Mouse (Mus musculus): Measurements from ENCODE around the gene Fam120b. TPM values are rescaled to one million over a fixed set of nuclear protein-coding genes. Genes with fewer than 3 reads are reported as not detected.
A peak's percentile ranks its signal among the peaks of the same experiment; 100 is the strongest.

The Fam120b gene
- polyA plus RNA-seq, 1 experiment = 33.8 TPM

DNA sequence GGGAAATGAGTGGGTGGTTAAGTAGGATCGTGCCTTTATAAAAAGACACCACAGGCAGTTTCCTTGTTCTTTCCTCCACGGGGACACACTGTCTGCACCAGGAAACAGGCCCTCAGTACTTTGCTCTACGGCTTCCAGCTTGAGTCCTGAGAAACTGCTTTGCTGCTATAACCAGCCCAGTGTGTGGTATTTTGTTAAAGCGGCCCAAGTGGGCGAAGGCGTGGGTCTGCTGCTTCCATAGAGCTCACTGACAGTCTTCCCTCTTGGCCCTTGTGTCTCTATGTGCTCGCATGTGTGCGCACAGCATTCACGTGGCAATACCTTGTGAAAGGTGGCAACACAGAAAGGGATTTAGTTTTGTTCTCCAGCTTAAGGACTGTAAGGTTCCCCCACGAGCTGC lies 13.3 kb downstream of the Fam120b start:
- Histone ChIP-seq H3K4me3 (replicated peaks; ENCODE audit: insufficient read depth, low read depth, low read length) (no peak overlapping the region), H3K27ac (ENCODE audit: insufficient read depth, low read length) (0 out of 2 replicates have a peak overlapping the region, but pooled peaks have one; percentile 21), H3K27me3 (ENCODE audit: control insufficient read depth, insufficient read depth, low read length) (no peaks in the 10 kb centered on the region), H3K4me1 (ENCODE audit: control insufficient read depth, insufficient read depth, low read length) (no peaks in the 10 kb centered on the region)
- no peak for DNase-seq
- WGBS = 91% methylated on average over 10 of the region's 10 CpGs
- TF ChIP-seq POLR2A (IDR thresholded peaks at IDR 0.05; ENCODE audit: borderline replicate concordance, insufficient read depth, low read length) (no peak), CTCF (IDR thresholded peaks at IDR 0.05; ENCODE audit: borderline replicate concordance, insufficient read depth, low read depth, low read length) (no peak)

DNA sequence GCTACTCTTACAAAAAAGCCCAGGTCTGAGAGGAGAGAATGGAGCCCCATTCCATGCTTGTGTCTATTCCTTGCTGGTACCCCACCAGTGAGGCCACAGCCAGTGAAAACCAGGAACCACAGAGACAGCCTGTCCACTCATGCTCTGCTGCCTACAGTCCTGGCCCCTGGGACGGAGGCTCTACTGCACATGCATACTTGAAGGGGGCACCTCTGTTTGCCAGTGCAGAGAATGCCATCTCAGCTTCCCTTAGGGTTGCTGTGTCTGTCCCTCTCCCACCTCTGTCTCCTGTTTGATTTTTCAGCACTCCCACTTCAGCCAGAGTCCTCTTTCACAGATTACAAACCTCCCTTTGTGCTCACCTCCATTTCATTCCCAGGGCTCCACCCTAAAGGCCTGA lies 14.9 kb downstream of the Fam120b start:
- H3K27ac ChIP-seq (ENCODE audit: insufficient read depth, low read length) = no peak overlapping the region
- no peak for DNase-seq
- no peaks in the 10 kb centered on the region for H3K27me3 ChIP-seq (ENCODE audit: control insufficient read depth, insufficient read depth, low read length)
- no peaks in the 10 kb centered on the region for H3K4me1 ChIP-seq (ENCODE audit: control insufficient read depth, insufficient read depth, low read length)
- no peak overlapping the region for H3K4me3 ChIP-seq (replicated peaks; ENCODE audit: insufficient read depth, low read depth, low read length)
- TF ChIP-seq POLR2A (IDR thresholded peaks at IDR 0.05; ENCODE audit: borderline replicate concordance, insufficient read depth, low read length) = no peak
- no peak for TF ChIP-seq CTCF (IDR thresholded peaks at IDR 0.05; ENCODE audit: borderline replicate concordance, insufficient read depth, low read depth, low read length)
- 100% methylated on average over 1 of the region's 1 CpGs for WGBS

DNA sequence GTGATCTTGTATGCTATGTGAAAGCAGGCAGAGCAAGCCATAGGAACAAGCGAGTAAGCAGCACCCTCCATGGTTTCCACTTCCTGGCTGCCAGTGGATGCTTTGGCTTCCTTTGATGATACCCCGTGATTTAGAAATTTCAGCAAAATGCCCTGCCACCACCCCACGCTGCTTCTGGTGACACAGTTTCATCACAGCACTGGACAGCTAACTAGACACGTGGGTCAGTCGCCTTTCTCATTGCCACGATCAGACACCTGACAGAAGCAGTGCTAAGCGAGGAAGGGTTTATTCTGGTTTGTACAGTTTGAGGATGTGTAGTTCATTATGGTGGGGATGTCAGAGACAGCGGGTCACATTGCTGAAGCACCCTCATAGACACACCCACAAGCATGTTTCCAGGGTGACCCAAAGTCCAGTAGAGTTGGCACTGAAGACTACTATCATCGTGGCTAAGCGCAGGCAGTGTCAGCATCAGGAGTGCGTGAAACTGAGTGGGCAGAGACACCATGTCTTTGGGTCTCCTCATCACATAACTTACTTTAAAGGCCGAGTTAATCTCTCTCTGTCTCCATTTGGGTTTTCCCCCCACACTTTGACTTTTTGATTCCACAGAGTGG lies 20.7 kb downstream of the Fam120b start:
- WGBS = 92% methylated on average over 12 of the region's 12 CpGs
- H3K27me3 ChIP-seq (ENCODE audit: control insufficient read depth, insufficient read depth, low read length) = no peaks in the 10 kb centered on the region
- no peaks in the 10 kb centered on the region for H3K4me1 ChIP-seq (ENCODE audit: control insufficient read depth, insufficient read depth, low read length)
- TF ChIP-seq CTCF (IDR thresholded peaks at IDR 0.05; ENCODE audit: borderline replicate concordance, insufficient read depth, low read depth, low read length) (no peak), POLR2A (IDR thresholded peaks at IDR 0.05; ENCODE audit: borderline replicate concordance, insufficient read depth, low read length) (no peak)
- no peak for DNase-seq
- no peak overlapping the region for H3K4me3 ChIP-seq (replicated peaks; ENCODE audit: insufficient read depth, low read depth, low read length)
- no peak overlapping the region for H3K27ac ChIP-seq (ENCODE audit: insufficient read depth, low read length)

DNA sequence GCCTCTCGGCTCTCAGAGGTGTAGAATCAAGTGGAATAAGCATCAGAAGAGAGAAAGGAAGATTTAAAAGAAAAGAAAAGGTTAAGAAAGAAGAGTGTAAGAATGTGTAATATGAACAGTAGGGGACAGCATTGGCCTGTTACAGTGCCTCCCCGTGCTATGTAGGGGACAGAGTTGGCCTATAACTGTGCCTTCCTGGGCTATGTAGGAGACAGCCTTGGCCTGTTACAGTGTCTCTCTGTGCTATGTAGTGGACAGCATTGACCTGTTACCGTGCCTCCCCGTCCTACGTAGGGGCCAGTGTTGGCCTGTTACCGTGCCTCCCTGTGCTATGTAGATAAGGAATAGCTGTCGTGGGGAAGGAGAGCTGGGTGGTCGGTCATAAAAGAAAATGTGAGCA lies 23.5 kb downstream of the Fam120b start:
- peak; percentile 6; the same call in 1 of the 2 replicates for TF ChIP-seq CTCF (IDR thresholded peaks at IDR 0.05; ENCODE audit: borderline replicate concordance, insufficient read depth, low read depth, low read length)
- no peak for TF ChIP-seq POLR2A (IDR thresholded peaks at IDR 0.05; ENCODE audit: borderline replicate concordance, insufficient read depth, low read length)
- WGBS = 90% methylated on average over 8 of the region's 8 CpGs
- H3K4me1 ChIP-seq (ENCODE audit: control insufficient read depth, insufficient read depth, low read length) = no peaks in the 10 kb centered on the region

DNA sequence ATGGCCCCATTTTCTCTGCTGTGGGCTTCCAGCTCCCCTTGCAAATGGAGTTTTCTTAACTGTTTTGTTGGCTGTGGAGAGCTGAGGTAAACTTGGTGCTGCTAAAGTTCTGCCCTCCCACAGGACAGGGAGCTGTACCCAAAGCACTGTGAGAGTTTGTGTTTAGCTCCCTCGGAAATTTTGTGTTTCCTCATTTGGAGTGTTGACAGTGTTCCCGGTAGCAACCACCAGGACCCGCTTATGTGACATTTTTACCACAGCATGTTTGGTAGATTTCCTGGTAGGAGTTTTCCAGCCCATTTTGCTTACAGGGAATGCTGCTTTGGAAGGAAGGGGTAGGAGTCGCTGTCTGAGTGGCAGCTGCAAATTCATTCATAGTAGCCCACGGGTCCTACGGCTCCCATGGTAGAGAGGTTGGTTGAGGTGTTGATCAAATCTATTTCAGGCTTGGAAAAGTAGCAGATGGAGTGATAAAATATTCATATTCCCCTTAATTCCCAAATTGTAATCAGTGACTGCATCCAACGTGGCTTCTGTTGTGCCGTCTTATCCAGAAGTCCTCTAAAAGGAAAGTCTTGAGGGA lies 24.1 kb downstream of the Fam120b start:
- 88% methylated on average over 8 of the region's 8 CpGs for WGBS
- no peaks in the 10 kb centered on the region for H3K4me1 ChIP-seq (ENCODE audit: control insufficient read depth, insufficient read depth, low read length)
- H3K4me3 ChIP-seq (replicated peaks; ENCODE audit: insufficient read depth, low read depth, low read length) = no peak overlapping the region
- TF ChIP-seq CTCF (IDR thresholded peaks at IDR 0.05; ENCODE audit: borderline replicate concordance, insufficient read depth, low read depth, low read length) (no peak), POLR2A (IDR thresholded peaks at IDR 0.05; ENCODE audit: borderline replicate concordance, insufficient read depth, low read length) (no peak)
- no peak overlapping the region for H3K27ac ChIP-seq (ENCODE audit: insufficient read depth, low read length)
- DNase-seq = no peak
- H3K27me3 ChIP-seq (ENCODE audit: control insufficient read depth, insufficient read depth, low read length) = no peaks in the 10 kb centered on the region

More for the DNA sequence above, 23.5 kb downstream of the Fam120b start:
- Histone ChIP-seq H3K27ac (ENCODE audit: insufficient read depth, low read length) (no peak overlapping the region), H3K27me3 (ENCODE audit: control insufficient read depth, insufficient read depth, low read length) (no peaks in the 10 kb centered on the region), H3K4me3 (replicated peaks; ENCODE audit: insufficient read depth, low read depth, low read length) (no peak overlapping the region)
- DNase-seq = no peak

DNA sequence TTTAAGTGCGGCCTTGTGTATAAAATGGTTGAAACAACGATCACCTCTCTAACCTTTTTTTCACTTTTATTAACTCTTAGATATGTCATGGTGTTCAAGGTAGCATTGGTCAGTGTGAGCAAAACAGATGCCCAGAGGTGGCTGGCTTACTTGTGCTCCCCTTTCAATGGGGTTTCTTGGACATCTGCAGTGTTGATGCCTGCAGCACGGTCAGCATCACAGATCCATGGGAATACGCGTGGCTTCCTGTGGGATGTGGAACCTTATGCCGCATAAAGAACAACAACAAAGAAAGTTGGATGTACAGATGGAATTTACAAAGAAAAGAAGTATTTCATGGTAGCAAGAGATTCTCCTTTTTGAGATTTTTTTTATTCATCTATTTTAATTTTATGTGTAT lies 25.4 kb downstream of the Fam120b start:
- H3K4me3 ChIP-seq (replicated peaks; ENCODE audit: insufficient read depth, low read depth, low read length) = no peak overlapping the region
- no peaks in the 10 kb centered on the region for H3K27me3 ChIP-seq (ENCODE audit: control insufficient read depth, insufficient read depth, low read length)
- 98% methylated on average over 6 of the region's 6 CpGs for WGBS
- H3K27ac ChIP-seq (ENCODE audit: insufficient read depth, low read length) = no peak overlapping the region
- no peaks in the 10 kb centered on the region for H3K4me1 ChIP-seq (ENCODE audit: control insufficient read depth, insufficient read depth, low read length)
- no peak for TF ChIP-seq CTCF (IDR thresholded peaks at IDR 0.05; ENCODE audit: borderline replicate concordance, insufficient read depth, low read depth, low read length)
- no peak for TF ChIP-seq POLR2A (IDR thresholded peaks at IDR 0.05; ENCODE audit: borderline replicate concordance, insufficient read depth, low read length)
- no peak for DNase-seq

DNA sequence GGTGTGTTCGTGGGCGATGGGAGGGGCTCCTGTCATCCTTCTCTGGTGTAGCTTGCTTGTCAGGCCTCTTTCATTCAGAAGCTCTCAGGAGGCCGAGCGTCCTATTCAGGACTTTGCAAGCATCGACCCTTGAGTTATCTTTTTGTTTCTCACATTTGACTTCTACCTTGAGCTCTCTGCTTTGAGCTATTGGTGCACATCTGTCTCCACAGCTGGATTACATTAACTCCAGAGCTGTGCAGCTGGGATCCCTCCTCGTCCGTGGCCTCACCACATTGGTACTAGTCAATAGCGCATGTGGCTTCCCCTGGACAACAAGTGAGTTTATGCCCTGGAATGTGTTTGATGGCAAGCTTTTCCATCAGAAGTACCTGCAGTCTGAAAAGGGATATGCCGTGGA lies 26.7 kb downstream of the Fam120b start:
- DNase-seq = no peak
- WGBS = 97% methylated on average over 9 of the region's 9 CpGs
- no peak overlapping the region for H3K27ac ChIP-seq (ENCODE audit: insufficient read depth, low read length)
- H3K4me1 ChIP-seq (ENCODE audit: control insufficient read depth, insufficient read depth, low read length) = no peaks in the 10 kb centered on the region
- TF ChIP-seq POLR2A (IDR thresholded peaks at IDR 0.05; ENCODE audit: borderline replicate concordance, insufficient read depth, low read length) (no peak), CTCF (IDR thresholded peaks at IDR 0.05; ENCODE audit: borderline replicate concordance, insufficient read depth, low read depth, low read length) (no peak)
- no peaks in the 10 kb centered on the region for H3K27me3 ChIP-seq (ENCODE audit: control insufficient read depth, insufficient read depth, low read length)
- H3K4me3 ChIP-seq (replicated peaks; ENCODE audit: insufficient read depth, low read depth, low read length) = no peak overlapping the region

DNA sequence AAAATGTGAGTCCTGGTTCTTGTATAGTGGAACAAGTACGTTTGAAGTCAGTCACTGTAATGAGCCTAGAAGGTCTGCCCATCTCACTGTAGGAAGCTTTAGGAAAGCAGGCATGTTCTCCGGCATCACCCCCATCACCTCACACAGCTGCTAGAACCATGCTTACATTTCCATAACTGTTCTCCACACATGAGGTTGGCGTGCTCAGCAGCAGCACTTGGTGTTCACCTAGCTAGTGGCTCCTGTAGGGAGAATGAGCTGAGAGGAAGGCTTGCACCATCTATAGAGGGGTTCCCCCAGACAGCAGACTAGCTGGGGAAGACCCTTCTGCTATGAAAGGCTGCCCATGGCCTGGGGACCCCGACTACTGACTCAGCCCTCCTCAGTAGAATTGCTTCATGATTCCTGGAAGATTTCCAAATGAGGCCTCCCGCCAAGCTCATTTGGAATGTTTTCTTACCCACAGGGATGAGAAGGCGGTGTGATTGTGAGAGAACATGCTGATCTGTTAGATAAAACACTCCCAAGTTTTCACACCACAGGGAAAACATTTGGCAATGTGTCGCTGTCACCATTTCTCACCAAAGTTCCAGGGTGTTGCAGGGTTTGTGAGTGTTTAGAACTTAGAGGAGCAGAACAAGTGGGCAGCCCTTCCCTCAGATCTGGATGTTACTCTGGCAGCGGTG lies 27.2 kb downstream of the Fam120b start:
- Histone ChIP-seq H3K27me3 (ENCODE audit: control insufficient read depth, insufficient read depth, low read length) (no peaks in the 10 kb centered on the region), H3K4me1 (ENCODE audit: control insufficient read depth, insufficient read depth, low read length) (no peaks in the 10 kb centered on the region), H3K27ac (ENCODE audit: insufficient read depth, low read length) (no peak overlapping the region), H3K4me3 (replicated peaks; ENCODE audit: insufficient read depth, low read depth, low read length) (no peak overlapping the region)
- no peak for DNase-seq
- TF ChIP-seq CTCF (IDR thresholded peaks at IDR 0.05; ENCODE audit: borderline replicate concordance, insufficient read depth, low read depth, low read length) = no peak
- TF ChIP-seq POLR2A (IDR thresholded peaks at IDR 0.05; ENCODE audit: borderline replicate concordance, insufficient read depth, low read length) = no peak
- WGBS = 69% methylated on average over 8 of the region's 8 CpGs

All from cerebellum, adult 2 months (tissue).